Mouse (Mus musculus): Measurements from ENCODE around the gene Rufy3. TPM values are rescaled to one million over a fixed set of nuclear protein-coding genes. Genes with fewer than 3 reads are reported as not detected.

The Rufy3 gene
- total RNA-seq, 4 experiments from 2014 or later = 5.6 to 6.6 (median 6.4) TPM

GRCm38 (mm10) chr5:88629125-88629524 is 64.3 kb downstream of the Rufy3 start:
- DNase-seq (ENCODE audit: low spot score in 2 of 2) = no peak

- no peak for DNase-seq (ENCODE audit: low spot score in 2 of 2)
Measured at GRCm38 (mm10) chr5:88629987-88630386, 65.1 kb downstream of the Rufy3 start.

GRCm38 (mm10) chr5:88630883-88631282 is 66.0 kb downstream of the Rufy3 start:
- no peak for DNase-seq (ENCODE audit: low spot score in 2 of 2)

DNA sequence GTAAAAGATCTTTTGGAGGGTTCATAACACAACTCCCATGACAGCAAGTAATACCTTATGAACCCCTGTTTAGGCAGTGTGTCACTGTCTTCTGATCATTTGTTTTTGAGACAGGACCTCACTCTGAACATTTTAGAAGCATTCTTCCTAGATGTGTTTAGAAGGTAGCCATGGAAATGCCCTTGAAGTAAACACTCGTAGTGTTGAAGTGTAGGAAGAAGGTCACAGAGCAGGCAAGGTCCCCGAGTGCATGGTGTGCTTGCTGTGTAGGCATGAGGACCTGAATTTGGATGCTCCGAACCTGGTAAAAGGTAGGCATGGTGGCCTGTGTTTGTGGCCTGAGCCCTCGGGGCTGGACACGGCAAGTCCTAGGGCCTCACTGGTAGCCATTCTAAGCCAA is 66.7 kb downstream of the Rufy3 start:
- DNase-seq (ENCODE audit: low spot score in 2 of 2) = no peak

DNA sequence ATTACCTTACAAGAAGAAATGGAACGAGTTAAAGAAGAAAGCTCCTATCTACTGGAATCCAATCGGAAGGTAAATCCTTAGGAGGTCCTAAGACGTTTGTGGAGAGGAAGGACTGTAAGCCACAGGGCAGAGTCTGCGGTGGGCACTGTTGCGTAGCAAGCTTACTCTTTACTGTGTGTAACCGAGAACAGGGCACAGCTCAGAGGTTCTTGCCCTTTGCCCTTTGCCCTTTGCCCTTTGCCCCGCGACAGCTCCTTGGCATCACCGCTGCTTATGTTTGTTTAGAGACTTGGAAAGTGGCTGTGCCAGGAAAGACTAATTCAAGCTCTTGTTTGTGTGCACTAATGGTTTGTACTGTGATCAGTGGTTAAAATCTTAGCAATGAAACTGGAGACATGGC is 67.6 kb downstream of the Rufy3 start:
- no peak for DNase-seq (ENCODE audit: low spot score in 2 of 2)

DNA sequence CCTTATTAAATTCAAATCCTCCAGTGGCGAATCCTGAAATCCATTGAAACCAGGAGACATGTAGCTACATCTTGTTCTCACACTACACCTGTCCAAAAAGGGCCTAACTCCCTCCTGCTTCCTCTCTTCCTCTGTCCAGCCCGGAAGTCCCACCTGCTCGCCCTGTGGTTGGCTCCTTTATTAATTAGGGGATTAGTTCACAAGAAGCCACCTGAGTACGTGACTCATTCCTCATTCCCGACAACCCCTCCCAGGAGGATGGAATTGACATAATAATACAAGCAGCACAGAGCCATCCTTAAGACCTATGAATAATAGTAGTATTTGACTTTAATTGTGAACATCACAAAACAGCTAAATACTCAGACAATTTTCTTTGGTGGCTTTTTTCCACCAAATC is 69.2 kb downstream of the Rufy3 start:
- DNase-seq (ENCODE audit: low spot score in 2 of 2) = no peak

- no peak for DNase-seq (ENCODE audit: low spot score in 2 of 2)
Measured at GRCm38 (mm10) chr5:88642786-88643185, 77.9 kb downstream of the Rufy3 start.

DNA sequence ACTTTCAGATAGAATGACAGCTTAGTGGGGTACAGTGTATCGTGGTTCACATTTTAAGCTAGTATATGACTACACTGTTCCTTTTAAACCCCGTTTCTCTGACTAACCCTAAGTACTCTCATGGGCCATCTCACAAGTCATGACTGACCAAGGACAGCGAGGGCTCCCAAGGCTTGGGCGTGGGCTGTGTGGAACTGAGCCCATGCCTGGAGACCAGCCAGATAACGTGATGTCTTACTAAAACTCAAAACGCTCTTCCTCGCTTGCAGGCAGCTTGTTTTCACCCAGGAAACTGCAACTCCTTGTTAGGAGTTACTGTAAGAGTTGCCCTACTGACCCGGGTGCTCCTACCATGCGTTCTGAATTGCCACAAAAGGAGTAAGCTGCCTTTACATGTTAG is 78.7 kb downstream of the Rufy3 start:
- DNase-seq (ENCODE audit: low spot score in 2 of 2) = peak; percentile 18 to 35

DNA sequence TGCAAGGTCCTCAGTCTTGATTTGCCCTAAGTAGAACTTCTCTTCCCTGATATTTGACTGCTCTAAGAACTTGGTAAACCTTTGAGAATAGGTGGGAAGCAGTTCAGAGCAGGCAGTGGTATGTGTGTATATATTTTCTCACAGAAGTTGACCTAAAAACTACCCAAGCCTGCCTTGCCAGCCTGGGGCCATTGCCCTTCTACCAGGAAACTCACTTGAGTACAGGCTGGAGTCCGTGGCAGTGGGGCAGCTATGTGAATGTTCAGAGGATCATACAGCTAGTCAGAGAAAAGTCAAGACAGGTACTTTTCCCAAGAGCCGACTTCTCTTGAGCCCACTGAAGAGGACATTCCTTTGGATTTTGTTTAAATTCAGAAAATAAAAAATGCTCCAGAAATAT is 80.1 kb downstream of the Rufy3 start:
- DNase-seq (ENCODE audit: low spot score in 2 of 2) = no peak

GRCm38 (mm10) chr5:88645405-88645804 is 80.6 kb downstream of the Rufy3 start:
- DNase-seq (ENCODE audit: low spot score in 2 of 2) = no peak

DNA sequence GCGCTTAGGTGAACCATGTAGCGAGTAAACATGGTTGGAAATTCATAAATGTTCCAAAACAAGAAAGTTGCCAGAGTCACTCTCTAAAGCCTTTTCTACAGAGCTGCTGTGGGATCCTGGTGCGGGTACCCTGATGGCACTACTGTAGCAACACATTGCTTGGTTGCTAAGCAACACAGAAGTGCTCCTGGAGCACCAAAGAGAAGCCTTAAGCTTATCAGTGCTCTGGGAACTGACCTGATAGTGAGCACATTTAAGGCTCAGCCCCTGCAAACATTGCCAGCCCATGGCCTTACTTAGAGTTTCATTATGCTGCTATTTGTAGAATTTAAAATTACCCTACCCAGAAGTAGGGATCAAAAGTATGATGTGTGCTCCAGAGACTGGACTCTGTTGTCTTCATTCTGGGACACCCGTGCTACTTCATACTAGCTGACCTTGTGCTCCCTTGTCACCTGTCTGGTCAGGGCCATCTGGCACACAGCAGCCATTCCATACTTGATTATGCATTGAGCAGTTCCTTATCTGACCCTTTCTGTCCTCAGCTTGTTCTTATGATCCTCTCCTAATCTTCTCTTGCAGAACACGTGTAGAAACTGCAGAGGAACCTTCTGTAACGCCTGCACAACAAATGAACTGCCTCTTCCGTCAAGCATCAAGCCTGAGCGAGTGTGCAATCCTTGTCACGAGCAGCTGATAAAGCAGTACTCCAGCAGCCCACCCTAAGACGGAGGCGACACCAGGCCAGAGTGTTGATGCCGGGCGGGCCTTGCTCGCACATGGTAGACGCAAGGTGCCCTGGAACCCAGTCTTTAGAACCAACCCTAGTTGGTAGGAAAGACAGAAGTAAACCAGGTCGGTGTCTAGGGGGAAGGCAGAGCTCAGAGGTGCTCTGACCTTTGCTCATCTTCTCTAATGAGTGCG is 84.7 kb downstream of the Rufy3 start:
- DNase-seq (ENCODE audit: low spot score in 2 of 2) = no peak

GRCm38 (mm10) chr5:88652589-88652988 is 87.7 kb downstream of the Rufy3 start:
- DNase-seq (ENCODE audit: low spot score in 2 of 2) = no peak

DNA sequence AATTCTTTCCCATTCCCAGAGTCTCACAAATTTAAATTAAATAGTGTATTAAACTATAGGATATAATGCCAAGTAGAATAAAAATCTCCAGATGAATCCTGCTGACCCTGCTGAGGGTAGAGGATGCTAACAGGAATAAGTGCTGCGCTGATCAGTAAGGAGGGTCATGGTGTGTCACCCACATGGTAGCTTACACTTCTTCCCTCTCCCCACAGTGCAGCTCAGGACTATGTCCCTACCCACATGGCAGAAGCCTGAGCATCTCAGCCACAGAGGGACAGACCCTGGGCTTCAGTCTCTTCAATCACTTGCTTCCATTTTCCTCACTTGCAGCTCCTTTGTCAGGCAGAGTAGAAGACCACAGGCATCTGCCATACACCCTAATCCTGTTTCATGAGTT is 93.0 kb downstream of the Rufy3 start:
- DNase-seq (ENCODE audit: low spot score in 2 of 2) = no peak

GRCm38 (mm10) chr5:88663151-88663550 is 98.3 kb downstream of the Rufy3 start:
- no peak for DNase-seq (ENCODE audit: low spot score in 2 of 2)

DNA sequence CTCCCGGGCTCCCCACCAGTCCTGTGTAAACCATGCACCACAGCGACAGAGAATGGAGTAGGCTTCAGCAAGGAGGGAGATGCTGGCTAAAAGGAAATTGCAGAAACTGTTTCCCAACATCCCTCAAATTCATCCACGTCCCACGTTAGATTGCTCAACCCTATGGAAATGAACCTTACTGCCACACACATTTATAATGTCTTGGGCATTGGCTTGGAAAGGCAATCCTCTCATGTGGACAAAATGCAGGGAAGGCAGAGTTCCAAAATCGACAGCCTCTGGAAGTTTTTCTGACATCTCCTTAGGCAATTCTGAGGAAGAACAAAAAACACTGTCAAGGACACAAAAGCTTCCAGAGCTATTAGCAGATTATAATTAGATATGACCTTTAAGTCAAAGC is 99.0 kb downstream of the Rufy3 start:
- no peak for DNase-seq (ENCODE audit: low spot score in 2 of 2)

- DNase-seq (ENCODE audit: low spot score in 2 of 2) = peak in 1 of 2 experiments; percentile 5
Measured at GRCm38 (mm10) chr5:88674703-88675442, 110.0 kb downstream of the Rufy3 start.

DNA sequence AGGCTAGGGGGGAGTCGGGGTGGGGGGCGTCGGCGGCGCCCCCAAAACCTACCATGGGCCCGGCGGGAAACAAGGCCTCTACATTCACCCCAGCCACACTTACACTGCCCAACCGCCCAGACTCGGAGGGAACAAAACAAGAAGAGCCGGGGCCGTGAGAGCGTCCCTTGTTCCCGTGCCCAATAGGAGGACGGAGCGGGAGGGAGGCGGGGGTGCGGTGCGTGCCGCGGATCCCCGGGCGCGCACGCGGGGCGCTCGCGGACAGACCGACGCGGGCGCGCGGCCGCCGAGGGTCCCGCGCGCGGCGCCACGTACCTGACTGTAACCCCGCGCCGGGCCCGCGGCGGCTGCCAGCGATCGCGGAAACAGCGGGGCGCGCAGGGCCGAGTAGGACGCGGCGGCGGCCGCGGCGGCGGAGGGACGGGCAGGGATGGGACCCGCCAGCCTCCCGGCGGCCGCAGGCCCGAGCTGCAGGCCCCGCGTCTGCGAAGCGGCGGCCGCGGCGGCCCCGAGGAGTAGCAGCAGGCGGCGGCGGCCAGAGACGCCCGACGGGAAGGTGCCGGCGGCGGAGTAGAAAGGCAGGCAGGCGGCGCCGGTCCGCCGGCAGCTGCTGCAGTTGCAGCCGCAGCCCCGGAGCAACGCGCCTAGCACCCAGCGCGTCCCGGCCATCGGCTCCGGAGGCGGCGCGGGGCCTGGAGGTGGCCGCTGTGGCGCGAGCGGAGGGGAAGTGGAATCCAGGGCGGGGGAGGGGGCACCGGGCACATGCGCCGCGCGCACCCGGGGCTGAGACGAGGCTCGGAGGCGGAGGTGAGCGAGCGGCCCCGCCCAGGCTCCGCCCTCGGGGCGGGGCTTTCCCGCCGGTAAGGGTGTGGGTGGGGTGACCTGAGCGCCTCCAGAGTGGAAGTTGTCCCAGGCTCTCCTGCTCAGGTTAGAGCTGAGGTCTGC is 110.9 kb downstream of the Rufy3 start, which contains the start of gene Grsf1:
Gene Grsf1 (minus strand): TSS at position 729 of the 945 bp plus-strand sequence.
- peak; percentile 84 to 86 for DNase-seq (ENCODE audit: low spot score in 2 of 2)

DNA sequence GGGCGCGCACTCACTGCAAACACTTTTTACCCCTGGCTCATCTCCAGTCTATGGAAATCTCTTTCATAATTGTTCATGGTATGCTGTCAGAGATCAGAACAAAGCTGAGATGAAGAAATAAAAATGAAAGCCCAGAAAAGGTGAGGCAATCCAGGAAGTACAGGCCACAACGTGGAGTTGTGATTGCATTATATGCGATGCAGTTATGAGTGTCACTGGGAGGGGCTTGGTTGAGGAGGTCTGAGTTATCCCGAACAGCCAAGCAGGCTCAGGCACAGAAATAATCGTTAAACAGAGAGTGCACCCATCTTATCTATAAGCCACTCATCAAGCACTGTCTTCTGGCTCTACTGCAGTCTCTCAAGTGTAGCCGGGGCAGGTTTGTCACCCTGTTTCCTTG is 114.1 kb downstream of the Rufy3 start:
- no peak for DNase-seq (ENCODE audit: low spot score in 2 of 2)

DNA sequence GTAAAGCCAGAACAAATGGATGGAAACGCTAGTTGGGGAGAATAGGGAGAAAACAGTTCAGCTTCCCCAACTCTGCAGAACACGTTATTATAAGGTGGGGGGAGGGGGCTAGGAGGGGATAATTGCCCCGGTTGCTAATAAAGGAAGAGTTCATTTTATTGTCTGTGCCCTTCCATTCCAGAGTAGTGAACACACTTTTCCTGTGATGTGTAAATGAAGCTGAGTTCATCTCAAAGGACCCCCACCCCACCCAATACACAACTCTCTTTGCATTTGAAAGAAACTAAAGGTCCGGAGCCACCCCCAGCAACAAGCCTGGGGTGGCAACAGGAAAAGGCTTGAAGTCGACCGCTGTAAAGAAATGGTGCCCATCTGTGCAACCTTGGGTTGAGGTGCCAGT is 114.5 kb downstream of the Rufy3 start:
- no peak for DNase-seq (ENCODE audit: low spot score in 2 of 2)

DNA sequence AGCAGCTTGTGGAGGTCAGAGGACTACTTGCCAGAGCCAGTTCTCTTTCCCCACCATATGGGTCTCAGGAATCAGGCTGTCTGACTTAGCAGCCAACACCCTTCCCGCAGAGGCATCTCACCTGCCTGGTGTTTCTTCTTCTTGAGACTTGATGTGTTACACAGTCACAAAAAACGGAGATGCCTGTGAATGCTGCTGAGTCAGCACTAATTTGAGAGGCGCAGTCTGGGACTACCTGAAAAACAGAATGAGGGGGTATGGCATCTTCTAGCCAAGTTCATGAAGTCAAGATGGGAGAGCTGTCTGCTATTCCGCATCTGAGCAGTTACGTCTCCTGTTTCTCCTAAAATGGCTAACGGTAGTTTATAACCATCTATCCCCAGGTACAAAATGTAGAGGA is 115.7 kb downstream of the Rufy3 start:
- DNase-seq (ENCODE audit: low spot score in 2 of 2) = no peak

- no peak for DNase-seq (ENCODE audit: low spot score in 2 of 2)
Measured at GRCm38 (mm10) chr5:88683706-88684105, 118.9 kb downstream of the Rufy3 start.

Measured in gastrocnemius, adult 8-10 months (tissue).